Mouse (Mus musculus) heart, embryonic 16.5 days (tissue): ENCODE data around the gene Mecom. TPM values are rescaled to one million over a fixed set of nuclear protein-coding genes. Genes with fewer than 3 reads are reported as not detected.

Source experiments
- ATAC-seq: fragments of 200-750 bp; cut with Nextera tagmentation; replicated peaks from 2 replicates; pipeline ENCODE4 v1.8.0; 2017; ENCODE audit warnings: moderate number of reproducible peaks; ENCODE audit not compliant: insufficient read depth, low FRiP score; ENCODE audit errors: extremely low read depth
- H3K27ac ChIP-seq: fragments of 300-500 bp; sonication (generic); 2 replicates; pipeline ENCODE4 v1.5.1; 2014; ENCODE audit warnings: mild to moderate bottlenecking, low read length, control low read depth, moderate library complexity
- H3K27me3 ChIP-seq: fragments of 300-500 bp; sonication (generic); 2 replicates; pipeline ENCODE4 v1.6.1; 2014; ENCODE audit warnings: low read length, mixed read lengths; ENCODE audit not compliant: control insufficient read depth, insufficient read depth
- H3K36me3 ChIP-seq: fragments of 300-500 bp; sonication (generic); 2 replicates; pipeline ENCODE4 v1.6.1; 2014; ENCODE audit not compliant: control insufficient read depth, insufficient read depth
- H3K4me1 ChIP-seq: fragments of 300-500 bp; sonication (generic); 2 replicates; pipeline ENCODE4 v1.6.1; 2014; ENCODE audit warnings: low read length, mixed read lengths; ENCODE audit not compliant: control insufficient read depth, insufficient read depth
- H3K4me2 ChIP-seq: fragments of 300-500 bp; sonication (generic); 2 replicates; pipeline ENCODE4 v1.6.1; 2014; ENCODE audit warnings: low read depth, mild to moderate bottlenecking, control low read depth, low read length
- H3K4me3 ChIP-seq: fragments of 300-500 bp; sonication (generic); 2 replicates; pipeline ENCODE4 v1.5.1; 2014; ENCODE audit warnings: mild to moderate bottlenecking, control low read depth, low read length
- H3K9ac ChIP-seq: fragments of 300-500 bp; sonication (generic); 2 replicates; pipeline ENCODE4 v1.6.1; 2014; ENCODE audit warnings: low read length, control low read depth
- H3K9me3 ChIP-seq: fragments of 300-500 bp; sonication (generic); replicated peaks from 2 replicates; pipeline ENCODE4 v1.6.1; 2016; ENCODE audit warnings: low read length; ENCODE audit not compliant: control insufficient read depth
- WGBS: fragments of 180-500 bp; shearing (Covaris S2); extraction: QIAGEN DNeasy Blood & Tissue Kit; methylation state at CpG from one replicate; pipeline ENCODE4 v1.1.7; 2014; 5-methylcytosine and 5-hydroxymethylcytosine counted together
- polyA plus RNA-seq: library from polyadenylated mRNA; unstranded; fragments of >200 nt; fragmentation: Nextera tagmentation; extraction: Ambion mirVana; gene quantifications from 2 replicates; pipeline ENCODE4 v1.2.1, GENCODE M21; 2015

Mecom gene
- polyA plus RNA-seq, 1 experiment from 2014 or later = 12.7 TPM

GRCm38 (mm10) chr3:30255828-30256227, 292.0 kb downstream of the Mecom start:
- H3K4me2 ChIP-seq = no peak overlapping the region
- H3K4me1 ChIP-seq = no peaks in the 10 kb centered on the region; the same call in 1 of the 2 replicates
- H3K9me3 ChIP-seq = no peaks in the 10 kb centered on the region
- no peak overlapping the region for H3K9ac ChIP-seq
- no peaks in the 10 kb centered on the region for H3K36me3 ChIP-seq
- H3K27ac ChIP-seq = no peak overlapping the region
- no peak for ATAC-seq
- H3K4me3 ChIP-seq = no peak overlapping the region
- no peaks in the 10 kb centered on the region for H3K27me3 ChIP-seq
- WGBS = 79% methylated on average over 5 of the region's 5 CpGs

- Histone ChIP-seq H3K9me3 (no peaks in the 10 kb centered on the region), H3K27ac (no peak overlapping the region), H3K4me3 (no peak overlapping the region), H3K4me1 (no peaks in the 10 kb centered on the region; the same call in 1 of the 2 replicates), H3K27me3 (no peaks in the 10 kb centered on the region), H3K4me2 (no peak overlapping the region), H3K36me3 (no peaks in the 10 kb centered on the region), H3K9ac (no peak overlapping the region)
- ATAC-seq = no peak
- 27% methylated on average over 7 of the region's 7 CpGs for WGBS
Observed at GRCm38 (mm10) chr3:30254451-30254850, 293.4 kb downstream of the Mecom start.

DNA sequence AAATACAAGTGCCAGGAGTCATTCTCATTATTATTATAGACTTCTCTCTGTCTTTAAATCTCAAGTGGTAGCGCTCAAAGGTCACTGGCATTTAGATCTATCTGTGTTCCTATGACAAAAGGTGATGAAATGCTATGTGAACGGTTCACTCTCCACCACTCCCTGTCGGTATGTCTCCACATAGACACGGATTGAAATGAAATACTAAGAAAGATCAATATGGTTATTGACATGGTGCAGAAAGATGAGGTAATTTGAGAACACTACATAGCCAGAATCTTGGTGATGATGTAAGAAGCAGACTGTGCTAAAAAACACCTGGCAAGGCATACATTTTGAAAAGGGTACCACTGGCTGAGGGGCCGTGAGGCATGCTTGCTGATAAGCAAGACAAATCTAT, 294.1 kb downstream of the Mecom start:
- no peaks in the 10 kb centered on the region for H3K9me3 ChIP-seq
- no peak overlapping the region for H3K4me2 ChIP-seq
- H3K9ac ChIP-seq = no peak overlapping the region
- no peak overlapping the region for H3K4me3 ChIP-seq
- no peaks in the 10 kb centered on the region for H3K36me3 ChIP-seq
- H3K27ac ChIP-seq = no peak overlapping the region
- no peaks in the 10 kb centered on the region; the same call in 1 of the 2 replicates for H3K4me1 ChIP-seq
- no peaks in the 10 kb centered on the region for H3K27me3 ChIP-seq
- 58% methylated on average over 5 of the region's 5 CpGs for WGBS
- ATAC-seq = no peak

GRCm38 (mm10) chr3:30248656-30249384, 299.0 kb downstream of the Mecom start:
- H3K36me3 ChIP-seq = no peaks in the 10 kb centered on the region
- no peaks in the 10 kb centered on the region for H3K9me3 ChIP-seq
- 73% methylated on average over 4 of the region's 4 CpGs for WGBS
- no peak for ATAC-seq
- no peak overlapping the region for H3K9ac ChIP-seq
- no peaks in the 10 kb centered on the region for H3K27me3 ChIP-seq
- H3K4me3 ChIP-seq = no peak overlapping the region
- peaks cover 15% of the 10 kb centered on the region for H3K4me1 ChIP-seq
- no peak overlapping the region for H3K4me2 ChIP-seq
- H3K27ac ChIP-seq = no peak overlapping the region

- WGBS = 70% methylated on average over 5 of the region's 5 CpGs
Observed at GRCm38 (mm10) chr3:30247256-30247655, 300.6 kb downstream of the Mecom start.

GRCm38 (mm10) chr3:30246431-30247041, 301.3 kb downstream of the Mecom start:
- Histone ChIP-seq H3K4me3 (no peak overlapping the region), H3K27me3 (no peaks in the 10 kb centered on the region), H3K9me3 (no peaks in the 10 kb centered on the region), H3K36me3 (no peaks in the 10 kb centered on the region), H3K9ac (no peak overlapping the region), H3K27ac (peak overlapping the region; percentile 78), H3K4me2 (no peak overlapping the region), H3K4me1 (peaks cover 17% of the 10 kb centered on the region)
- peak; percentile 43; the same call in 1 of the 2 replicates for ATAC-seq
- WGBS = 58% methylated on average over 12 of the region's 12 CpGs

More at GRCm38 (mm10) chr3:30247256-30247655, 300.6 kb downstream of the Mecom start:
- ATAC-seq = no peak
- Histone ChIP-seq H3K27me3 (no peaks in the 10 kb centered on the region), H3K4me1 (peaks cover 17% of the 10 kb centered on the region), H3K9ac (no peak overlapping the region), H3K4me2 (no peak overlapping the region), H3K36me3 (no peaks in the 10 kb centered on the region), H3K4me3 (no peak overlapping the region), H3K27ac (peak overlapping the region; percentile 78), H3K9me3 (no peaks in the 10 kb centered on the region)

DNA sequence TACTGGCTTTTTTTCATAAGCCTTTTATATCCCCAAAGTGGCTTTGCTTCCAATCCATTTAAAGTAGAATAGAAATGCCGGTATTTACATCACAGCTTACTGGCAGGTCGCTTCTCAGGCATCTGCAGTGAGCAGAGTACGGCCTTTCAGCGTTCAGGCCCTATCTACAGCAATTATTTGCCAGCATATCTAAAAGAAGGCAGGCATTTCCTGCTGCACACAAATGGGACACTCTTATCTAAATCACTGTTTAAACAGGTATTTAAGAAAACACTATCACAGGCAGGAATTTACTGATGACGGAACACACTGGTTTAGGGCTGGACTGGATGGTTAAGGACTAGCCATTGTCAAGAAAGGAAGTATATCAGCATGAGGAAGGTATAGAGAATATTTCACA, 301.9 kb downstream of the Mecom start:
- peak overlapping the region; percentile 78 for H3K27ac ChIP-seq
- no peaks in the 10 kb centered on the region for H3K27me3 ChIP-seq
- 37% methylated on average over 5 of the region's 5 CpGs for WGBS
- no peak overlapping the region for H3K4me3 ChIP-seq
- no peaks in the 10 kb centered on the region for H3K36me3 ChIP-seq
- no peak overlapping the region for H3K4me2 ChIP-seq
- H3K9ac ChIP-seq = no peak overlapping the region
- peak; percentile 25; the same call in 1 of the 2 replicates for ATAC-seq
- peaks cover 17% of the 10 kb centered on the region for H3K4me1 ChIP-seq
- no peaks in the 10 kb centered on the region for H3K9me3 ChIP-seq

DNA sequence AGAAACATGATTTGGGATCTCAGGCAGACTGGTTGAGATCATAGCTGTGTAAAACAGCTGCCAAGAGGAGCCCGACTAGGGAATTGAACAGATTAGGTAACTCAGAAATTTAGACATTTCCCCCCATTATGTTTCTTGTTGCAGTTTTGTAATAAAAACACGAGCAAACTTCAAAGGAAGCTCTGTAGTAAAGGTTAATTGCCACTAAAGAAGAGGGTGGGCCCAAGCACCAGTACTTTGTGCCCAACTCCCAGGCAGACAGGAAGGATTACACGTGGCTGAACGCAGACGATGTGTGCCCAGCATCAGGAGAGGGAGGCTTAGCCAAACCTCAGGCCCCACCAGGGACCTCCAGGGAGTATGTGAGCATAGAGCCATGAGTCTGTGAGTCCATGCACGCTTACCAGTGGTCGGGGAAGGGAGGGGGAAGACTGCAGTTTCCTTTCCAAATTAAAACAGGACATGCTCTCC, 303.4 kb downstream of the Mecom start:
- H3K4me2 ChIP-seq = no peak overlapping the region
- H3K9me3 ChIP-seq = no peaks in the 10 kb centered on the region
- ATAC-seq = peak; percentile 66
- H3K9ac ChIP-seq = no peak overlapping the region
- 38% methylated on average over 7 of the region's 7 CpGs for WGBS
- H3K27me3 ChIP-seq = no peaks in the 10 kb centered on the region
- H3K4me1 ChIP-seq = peaks cover 17% of the 10 kb centered on the region
- no peaks in the 10 kb centered on the region for H3K36me3 ChIP-seq
- H3K4me3 ChIP-seq = no peak overlapping the region
- H3K27ac ChIP-seq = peak overlapping the region; percentile 66

DNA sequence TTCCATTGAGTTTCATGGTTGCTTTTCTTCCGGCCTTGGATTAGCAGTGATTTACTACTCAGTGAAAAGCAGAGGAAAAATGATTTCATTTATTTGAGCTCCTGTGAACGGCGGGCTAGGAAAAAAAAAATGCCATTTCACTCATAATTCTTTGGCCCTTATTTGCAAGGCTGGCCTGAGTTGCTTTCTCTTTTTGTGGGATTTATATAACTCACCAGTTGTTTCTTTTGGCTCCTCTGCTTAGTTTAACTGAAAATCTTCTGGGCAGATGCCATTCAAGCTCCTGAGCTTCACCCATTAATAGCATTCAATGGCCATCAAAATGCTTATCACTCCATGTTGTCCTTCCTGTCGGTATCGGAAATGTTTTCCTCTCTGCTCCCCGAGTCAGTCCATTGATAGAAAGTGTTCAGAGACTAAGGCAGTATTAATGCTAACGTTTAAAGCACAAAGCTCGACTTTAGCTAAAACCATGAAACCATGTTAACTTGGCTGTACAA, 304.0 kb downstream of the Mecom start:
- no peak overlapping the region for H3K4me3 ChIP-seq
- peak overlapping the region; percentile 66 for H3K27ac ChIP-seq
- H3K4me1 ChIP-seq = peaks cover 17% of the 10 kb centered on the region
- H3K4me2 ChIP-seq = no peak overlapping the region
- no peak for ATAC-seq
- H3K9ac ChIP-seq = no peak overlapping the region
- H3K9me3 ChIP-seq = 0 out of 2 replicates have a peak, but pooled peaks cover 2% of the 10 kb centered on the region
- no peaks in the 10 kb centered on the region for H3K36me3 ChIP-seq
- WGBS = 50% methylated on average over 8 of the region's 8 CpGs
- no peaks in the 10 kb centered on the region for H3K27me3 ChIP-seq
